Mouse (Mus musculus): ENCODE measurements around the gene Wdsub1. TPM values are rescaled to one million over a fixed set of nuclear protein-coding genes. Genes with fewer than 3 reads are reported as not detected.
A peak's percentile ranks its signal among the peaks of the same experiment; 100 is the strongest.

Wdsub1 gene
- polyA plus RNA-seq, 1 experiment from 2014 or later: 14.0 TPM

GRCm38 (mm10) chr2:59820088-59820487 is 62.3 kb downstream of the Wdsub1 start:
- Histone ChIP-seq H3K4me3 (replicated peaks; ENCODE audit: low read length) (no peak overlapping the region), H3K27me3 (replicated peaks; ENCODE audit: control insufficient read depth, insufficient read depth, low read length) (no peaks in the 10 kb centered on the region), H3K27ac (ENCODE audit: low read length) (no peak overlapping the region), H3K36me3 (ENCODE audit: control insufficient read depth, insufficient read depth) (no peaks in the 10 kb centered on the region), H3K4me2 (ENCODE audit: low read length) (no peak overlapping the region), H3K4me1 (replicated peaks; ENCODE audit: control insufficient read depth, insufficient read depth, low read length) (no peaks in the 10 kb centered on the region), H3K9me3 (ENCODE audit: control insufficient read depth, low read length) (no peaks in the 10 kb centered on the region), H3K9ac (replicated peaks; ENCODE audit: low read depth, low read length) (no peak overlapping the region)
- WGBS: 52% methylated on average over 15 of the region's 15 CpGs
- ATAC-seq: no peak

- Histone ChIP-seq H3K9ac (replicated peaks; ENCODE audit: low read depth, low read length) (no peak overlapping the region), H3K27me3 (replicated peaks; ENCODE audit: control insufficient read depth, insufficient read depth, low read length) (no peaks in the 10 kb centered on the region), H3K4me3 (replicated peaks; ENCODE audit: low read length) (no peak overlapping the region), H3K4me1 (replicated peaks; ENCODE audit: control insufficient read depth, insufficient read depth, low read length) (no peaks in the 10 kb centered on the region), H3K4me2 (ENCODE audit: low read length) (no peak overlapping the region), H3K27ac (ENCODE audit: low read length) (no peak overlapping the region), H3K9me3 (ENCODE audit: control insufficient read depth, low read length) (no peaks in the 10 kb centered on the region), H3K36me3 (ENCODE audit: control insufficient read depth, insufficient read depth) (no peaks in the 10 kb centered on the region)
- 57% methylated on average over 6 of the region's 6 CpGs for WGBS
- peak; percentile 49 for ATAC-seq
Observed at GRCm38 (mm10) chr2:59819415-59819814, 63.0 kb downstream of the Wdsub1 start.

- ATAC-seq: peak; percentile 32; the same call in 1 of the 2 replicates
- 97% methylated on average over 15 of the region's 15 CpGs for WGBS
- no peak overlapping the region for H3K27ac ChIP-seq (ENCODE audit: low read length)
Observed at GRCm38 (mm10) chr2:59818663-59819062, 63.7 kb downstream of the Wdsub1 start.

GRCm38 (mm10) chr2:59814997-59815396 is 67.4 kb downstream of the Wdsub1 start:
- Histone ChIP-seq H3K27ac (ENCODE audit: low read length) (no peak overlapping the region), H3K27me3 (replicated peaks; ENCODE audit: control insufficient read depth, insufficient read depth, low read length) (no peaks in the 10 kb centered on the region), H3K9ac (replicated peaks; ENCODE audit: low read depth, low read length) (no peak overlapping the region), H3K9me3 (ENCODE audit: control insufficient read depth, low read length) (no peaks in the 10 kb centered on the region), H3K4me3 (replicated peaks; ENCODE audit: low read length) (no peak overlapping the region), H3K4me2 (ENCODE audit: low read length) (no peak overlapping the region), H3K4me1 (replicated peaks; ENCODE audit: control insufficient read depth, insufficient read depth, low read length) (peaks cover 10% of the 10 kb centered on the region), H3K36me3 (ENCODE audit: control insufficient read depth, insufficient read depth) (no peaks in the 10 kb centered on the region)
- 93% methylated on average over 8 of the region's 8 CpGs for WGBS
- no peak for ATAC-seq

More at GRCm38 (mm10) chr2:59818663-59819062, 63.7 kb downstream of the Wdsub1 start:
- no peak overlapping the region for H3K4me3 ChIP-seq (replicated peaks; ENCODE audit: low read length)
- no peaks in the 10 kb centered on the region for H3K27me3 ChIP-seq (replicated peaks; ENCODE audit: control insufficient read depth, insufficient read depth, low read length)
- H3K4me2 ChIP-seq (ENCODE audit: low read length): no peak overlapping the region
- no peak overlapping the region for H3K9ac ChIP-seq (replicated peaks; ENCODE audit: low read depth, low read length)
- H3K36me3 ChIP-seq (ENCODE audit: control insufficient read depth, insufficient read depth): no peaks in the 10 kb centered on the region
- H3K4me1 ChIP-seq (replicated peaks; ENCODE audit: control insufficient read depth, insufficient read depth, low read length): no peaks in the 10 kb centered on the region
- H3K9me3 ChIP-seq (ENCODE audit: control insufficient read depth, low read length): no peaks in the 10 kb centered on the region

GRCm38 (mm10) chr2:59813457-59813856 is 68.9 kb downstream of the Wdsub1 start:
- no peak overlapping the region for H3K27ac ChIP-seq (ENCODE audit: low read length)
- no peaks in the 10 kb centered on the region for H3K27me3 ChIP-seq (replicated peaks; ENCODE audit: control insufficient read depth, insufficient read depth, low read length)
- peaks cover 2% of the 10 kb centered on the region; the same call in 1 of the 2 replicates for H3K36me3 ChIP-seq (ENCODE audit: control insufficient read depth, insufficient read depth)
- H3K9me3 ChIP-seq (ENCODE audit: control insufficient read depth, low read length): no peaks in the 10 kb centered on the region
- no peak overlapping the region for H3K9ac ChIP-seq (replicated peaks; ENCODE audit: low read depth, low read length)
- 76% methylated on average over 13 of the region's 13 CpGs for WGBS
- H3K4me3 ChIP-seq (replicated peaks; ENCODE audit: low read length): no peak overlapping the region
- peaks cover 12% of the 10 kb centered on the region for H3K4me1 ChIP-seq (replicated peaks; ENCODE audit: control insufficient read depth, insufficient read depth, low read length)
- H3K4me2 ChIP-seq (ENCODE audit: low read length): no peak overlapping the region
- ATAC-seq: peak; percentile 45; the same call in 1 of the 2 replicates

- Histone ChIP-seq H3K27ac (ENCODE audit: low read length) (no peak overlapping the region), H3K4me3 (replicated peaks; ENCODE audit: low read length) (no peak overlapping the region), H3K4me1 (replicated peaks; ENCODE audit: control insufficient read depth, insufficient read depth, low read length) (peaks cover 12% of the 10 kb centered on the region), H3K36me3 (ENCODE audit: control insufficient read depth, insufficient read depth) (peaks cover 2% of the 10 kb centered on the region; the same call in 1 of the 2 replicates), H3K9ac (replicated peaks; ENCODE audit: low read depth, low read length) (no peak overlapping the region), H3K9me3 (ENCODE audit: control insufficient read depth, low read length) (no peaks in the 10 kb centered on the region), H3K4me2 (ENCODE audit: low read length) (no peak overlapping the region), H3K27me3 (replicated peaks; ENCODE audit: control insufficient read depth, insufficient read depth, low read length) (no peaks in the 10 kb centered on the region)
- no peak for ATAC-seq
- WGBS: 84% methylated on average over 1 of the region's 1 CpGs
Observed at GRCm38 (mm10) chr2:59812641-59813040, 69.8 kb downstream of the Wdsub1 start.

GRCm38 (mm10) chr2:59811247-59811646 is 71.1 kb downstream of the Wdsub1 start:
- 79% methylated on average over 1 of the region's 1 CpGs for WGBS

GRCm38 (mm10) chr2:59810039-59810438 is 72.4 kb downstream of the Wdsub1 start:
- Histone ChIP-seq H3K9ac (replicated peaks; ENCODE audit: low read depth, low read length) (no peak overlapping the region), H3K27me3 (replicated peaks; ENCODE audit: control insufficient read depth, insufficient read depth, low read length) (no peaks in the 10 kb centered on the region), H3K9me3 (ENCODE audit: control insufficient read depth, low read length) (no peaks in the 10 kb centered on the region), H3K4me3 (replicated peaks; ENCODE audit: low read length) (no peak overlapping the region), H3K4me2 (ENCODE audit: low read length) (no peak overlapping the region), H3K36me3 (ENCODE audit: control insufficient read depth, insufficient read depth) (peaks cover 2% of the 10 kb centered on the region; the same call in 1 of the 2 replicates), H3K4me1 (replicated peaks; ENCODE audit: control insufficient read depth, insufficient read depth, low read length) (peaks cover 12% of the 10 kb centered on the region), H3K27ac (ENCODE audit: low read length) (no peak overlapping the region)
- WGBS: 61% methylated on average over 7 of the region's 7 CpGs
- no peak; the same call in 1 of the 2 replicates for ATAC-seq

More at GRCm38 (mm10) chr2:59811247-59811646, 71.1 kb downstream of the Wdsub1 start:
- no peak overlapping the region for H3K4me3 ChIP-seq (replicated peaks; ENCODE audit: low read length)
- no peak for ATAC-seq
- no peak overlapping the region for H3K27ac ChIP-seq (ENCODE audit: low read length)
- H3K27me3 ChIP-seq (replicated peaks; ENCODE audit: control insufficient read depth, insufficient read depth, low read length): no peaks in the 10 kb centered on the region
- H3K36me3 ChIP-seq (ENCODE audit: control insufficient read depth, insufficient read depth): peaks cover 2% of the 10 kb centered on the region; the same call in 1 of the 2 replicates
- no peak overlapping the region for H3K4me2 ChIP-seq (ENCODE audit: low read length)
- no peaks in the 10 kb centered on the region for H3K9me3 ChIP-seq (ENCODE audit: control insufficient read depth, low read length)
- no peak overlapping the region for H3K9ac ChIP-seq (replicated peaks; ENCODE audit: low read depth, low read length)
- peaks cover 12% of the 10 kb centered on the region for H3K4me1 ChIP-seq (replicated peaks; ENCODE audit: control insufficient read depth, insufficient read depth, low read length)

GRCm38 (mm10) chr2:59808608-59809007 is 73.8 kb downstream of the Wdsub1 start:
- H3K9me3 ChIP-seq (ENCODE audit: control insufficient read depth, low read length): no peaks in the 10 kb centered on the region
- H3K9ac ChIP-seq (replicated peaks; ENCODE audit: low read depth, low read length): no peak overlapping the region

GRCm38 (mm10) chr2:59806038-59806437 is 76.4 kb downstream of the Wdsub1 start:
- 44% methylated on average over 6 of the region's 6 CpGs for WGBS
- no peak overlapping the region for H3K4me3 ChIP-seq (replicated peaks; ENCODE audit: low read length)
- H3K27ac ChIP-seq (ENCODE audit: low read length): no peak overlapping the region
- no peak for ATAC-seq
- H3K4me1 ChIP-seq (replicated peaks; ENCODE audit: control insufficient read depth, insufficient read depth, low read length): peaks cover 10% of the 10 kb centered on the region
- no peaks in the 10 kb centered on the region for H3K27me3 ChIP-seq (replicated peaks; ENCODE audit: control insufficient read depth, insufficient read depth, low read length)
- no peak overlapping the region for H3K4me2 ChIP-seq (ENCODE audit: low read length)
- no peak overlapping the region for H3K9ac ChIP-seq (replicated peaks; ENCODE audit: low read depth, low read length)
- peaks cover 2% of the 10 kb centered on the region; the same call in 1 of the 2 replicates for H3K36me3 ChIP-seq (ENCODE audit: control insufficient read depth, insufficient read depth)
- no peaks in the 10 kb centered on the region for H3K9me3 ChIP-seq (ENCODE audit: control insufficient read depth, low read length)

More at GRCm38 (mm10) chr2:59808608-59809007, 73.8 kb downstream of the Wdsub1 start:
- H3K36me3 ChIP-seq (ENCODE audit: control insufficient read depth, insufficient read depth): peaks cover 2% of the 10 kb centered on the region; the same call in 1 of the 2 replicates
- no peaks in the 10 kb centered on the region for H3K27me3 ChIP-seq (replicated peaks; ENCODE audit: control insufficient read depth, insufficient read depth, low read length)
- no peak overlapping the region for H3K4me2 ChIP-seq (ENCODE audit: low read length)
- peaks cover 12% of the 10 kb centered on the region for H3K4me1 ChIP-seq (replicated peaks; ENCODE audit: control insufficient read depth, insufficient read depth, low read length)
- no peak overlapping the region for H3K27ac ChIP-seq (ENCODE audit: low read length)
- no peak for ATAC-seq
- no peak overlapping the region for H3K4me3 ChIP-seq (replicated peaks; ENCODE audit: low read length)
- 88% methylated on average over 4 of the region's 4 CpGs for WGBS

Measured in forebrain, embryonic 16.5 days (tissue).